Mouse (Mus musculus): ENCODE data around the gene Kbtbd6. TPM values are rescaled to one million over a fixed set of nuclear protein-coding genes. Genes with fewer than 3 reads are reported as not detected.
"Not testable (repeated sequence)": the region's sequence is repeated elsewhere in the genome, so short reads cannot be mapped to it uniquely, and the experiment has no call there.

The Kbtbd6 gene
- 1.8 and 2.3 TPM in 2 replicates for polyA plus RNA-seq (2015; fragmentation: Nextera tagmentation; extraction: Ambion mirVana)

DNA sequence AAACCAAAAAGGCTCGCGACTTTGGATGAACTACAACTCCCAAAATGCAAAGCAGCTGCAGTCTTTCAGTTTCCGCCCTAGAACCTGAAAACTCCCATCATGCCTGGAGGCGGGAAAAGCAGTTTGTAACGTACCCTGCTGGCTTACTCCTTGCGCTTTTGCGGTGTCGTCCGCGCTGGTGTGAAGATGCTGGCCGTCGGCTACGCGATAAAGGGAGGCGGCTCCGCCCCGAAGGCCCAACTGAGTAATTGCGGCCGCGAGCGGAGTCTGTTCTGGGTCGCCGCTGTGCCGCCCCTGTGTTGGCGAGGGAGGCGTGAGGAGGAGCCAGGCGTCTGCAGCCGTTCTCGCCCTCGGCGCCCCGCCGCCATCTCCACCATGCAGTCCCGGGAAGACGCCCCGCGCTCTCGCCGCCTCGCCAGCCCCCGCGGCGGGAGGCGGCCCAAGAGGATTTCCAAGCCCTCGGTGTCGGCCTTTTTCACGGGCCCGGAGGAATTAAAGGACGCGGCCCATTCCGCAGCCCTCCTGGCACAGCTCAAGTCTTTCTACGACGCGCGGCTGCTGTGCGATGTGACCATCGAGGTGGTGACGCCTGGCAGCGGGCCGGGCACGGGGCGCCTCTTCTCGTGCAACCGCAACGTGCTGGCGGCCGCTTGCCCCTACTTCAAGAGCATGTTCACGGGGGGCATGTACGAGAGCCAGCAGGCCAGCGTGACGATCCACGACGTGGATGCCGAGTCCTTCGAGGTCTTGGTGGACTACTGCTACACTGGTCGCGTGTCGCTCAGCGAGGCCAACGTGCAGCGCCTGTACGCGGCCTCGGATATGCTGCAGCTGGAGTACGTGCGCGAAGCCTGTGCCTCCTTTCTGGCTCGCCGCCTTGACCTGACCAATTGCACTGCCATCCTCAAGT lies at the start of gene Kbtbd6:
TSS of gene Kbtbd6 (plus strand) at position 155 of the 910 bp plus-strand sequence.
- not testable (repeated sequence) for H3K36me3 ChIP-seq

DNA sequence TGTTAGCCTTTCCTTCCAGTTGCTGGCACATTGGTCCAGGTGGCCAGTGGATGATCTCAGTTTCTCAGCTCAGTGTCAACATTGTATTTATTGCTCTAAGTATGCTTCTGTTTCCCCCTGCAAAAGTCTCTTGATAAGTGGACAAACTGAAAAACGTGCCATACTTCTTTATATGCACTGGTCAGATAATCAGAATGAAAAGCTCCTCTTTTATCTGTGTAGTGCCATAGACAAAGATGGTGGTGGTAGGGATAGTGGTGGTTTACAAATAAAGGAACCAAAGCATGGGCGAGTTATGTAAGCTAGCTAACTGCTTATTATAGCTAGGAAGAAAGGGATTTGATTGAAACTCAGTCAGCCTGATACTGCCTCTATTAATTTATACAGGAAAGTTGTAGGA lies 44.0 kb upstream of the Kbtbd6 start:
- Histone ChIP-seq H3K4me3 (replicated peaks) (no peak overlapping the region), H3K9ac (replicated peaks) (no peak overlapping the region), H3K27me3 (no peaks in the 10 kb centered on the region), H3K36me3 (peaks cover 24% of the 10 kb centered on the region), H3K9me3 (no peaks in the 10 kb centered on the region), H3K4me2 (replicated peaks) (no peak overlapping the region), H3K27ac (no peak overlapping the region), H3K4me1 (replicated peaks) (no peaks in the 10 kb centered on the region)
- no peak for ATAC-seq
- 85% methylated on average over 2 of the region's 2 CpGs for WGBS

More for the DNA sequence above, at the start of gene Kbtbd6:
- peak; percentile 93 for ATAC-seq
- peak within 1 kb of the TSS; percentile 53 for H3K4me3 ChIP-seq (replicated peaks)
- WGBS, result 23% methylated on average over 46 of the region's 89 CpGs
- not testable (repeated sequence) for H3K27ac ChIP-seq; H3K9me3 ChIP-seq; H3K27me3 ChIP-seq; H3K4me1 ChIP-seq (replicated peaks)
- peak within 1 kb of the TSS; percentile 73 for H3K4me2 ChIP-seq (replicated peaks)
- H3K9ac ChIP-seq (replicated peaks), result 0 out of 2 replicates have a peak within 1 kb of the TSS, but pooled peaks have one; percentile 46

DNA sequence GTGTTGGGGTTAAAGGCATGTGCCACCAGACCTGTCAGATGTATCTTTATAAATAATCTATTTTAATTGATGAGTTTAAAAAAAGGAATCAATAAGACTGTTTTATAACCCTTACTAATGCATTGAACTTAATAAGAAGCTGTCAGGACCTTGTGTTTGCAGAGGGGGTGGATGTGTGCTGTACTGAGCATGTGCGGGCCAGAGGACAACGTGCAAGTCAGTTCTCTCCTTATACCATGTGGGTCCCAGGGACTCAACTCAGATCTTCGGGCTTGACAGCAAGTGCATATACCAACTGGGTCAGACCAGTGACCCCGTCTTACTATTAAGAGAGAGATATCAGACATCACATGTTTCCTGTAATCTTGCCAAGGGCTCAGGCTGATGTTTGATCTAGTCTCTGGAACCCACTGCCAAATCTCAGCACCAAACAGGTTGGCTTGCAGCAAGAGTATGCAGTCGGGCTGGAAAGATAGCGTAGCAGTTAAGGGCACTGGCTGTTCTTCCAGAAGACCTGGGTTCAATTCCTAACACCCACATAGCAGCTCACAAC lies 42.3 kb upstream of the Kbtbd6 start:
- 94% methylated on average over 6 of the region's 6 CpGs for WGBS
- no peaks in the 10 kb centered on the region for H3K27me3 ChIP-seq
- H3K27ac ChIP-seq, result no peak overlapping the region
- no peaks in the 10 kb centered on the region for H3K4me1 ChIP-seq (replicated peaks)
- H3K4me3 ChIP-seq (replicated peaks), result no peak overlapping the region
- no peak for ATAC-seq
- no peaks in the 10 kb centered on the region for H3K9me3 ChIP-seq
- H3K4me2 ChIP-seq (replicated peaks), result no peak overlapping the region
- no peak overlapping the region for H3K9ac ChIP-seq (replicated peaks)
- H3K36me3 ChIP-seq, result peaks cover 28% of the 10 kb centered on the region

DNA sequence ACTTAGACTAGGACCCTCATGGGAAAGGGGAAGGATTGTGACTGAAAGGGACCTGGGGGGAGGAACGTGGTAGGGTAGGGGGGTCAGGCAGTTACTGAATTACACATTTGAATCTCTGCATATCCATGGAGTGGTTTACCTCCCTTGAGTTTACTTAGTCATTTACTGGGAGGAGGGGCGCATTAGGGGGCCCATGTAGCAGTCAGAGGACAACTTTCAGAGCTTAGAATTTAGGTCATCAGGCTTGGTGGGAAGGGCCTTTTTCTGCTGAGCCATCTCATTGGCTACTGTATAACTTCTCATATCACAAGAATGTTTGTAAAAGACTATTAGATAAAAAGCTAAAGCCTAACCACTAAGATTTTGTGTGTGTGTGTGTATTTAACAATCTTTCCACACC lies 41.0 kb upstream of the Kbtbd6 start:
- no peaks in the 10 kb centered on the region for H3K4me1 ChIP-seq (replicated peaks)
- WGBS, result 85% methylated on average over 2 of the region's 2 CpGs
- H3K9ac ChIP-seq (replicated peaks), result no peak overlapping the region
- no peak overlapping the region for H3K4me2 ChIP-seq (replicated peaks)
- H3K27me3 ChIP-seq, result no peaks in the 10 kb centered on the region
- no peak overlapping the region for H3K4me3 ChIP-seq (replicated peaks)
- H3K36me3 ChIP-seq, result peaks cover 30% of the 10 kb centered on the region
- ATAC-seq, result no peak
- no peaks in the 10 kb centered on the region for H3K9me3 ChIP-seq
- no peak overlapping the region for H3K27ac ChIP-seq

DNA sequence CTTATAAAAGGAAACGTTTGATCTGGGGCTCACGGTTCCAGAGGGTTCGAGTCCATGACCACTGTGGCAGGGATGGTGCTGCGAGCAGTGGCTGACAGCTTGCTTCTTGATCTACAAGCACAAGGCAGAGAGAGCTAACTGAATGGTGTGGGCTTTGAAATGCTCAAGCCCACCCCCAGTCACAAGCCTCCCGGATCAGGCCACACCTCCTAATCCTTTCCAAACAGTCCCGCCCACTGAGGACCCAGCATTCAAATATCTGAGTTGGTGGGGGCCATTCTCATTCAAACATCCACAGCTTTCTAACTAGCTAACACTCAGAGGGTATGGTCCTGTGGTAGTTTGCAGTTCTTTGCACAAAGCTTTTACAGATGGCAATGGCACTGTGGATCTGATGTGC lies 38.5 kb upstream of the Kbtbd6 start:
- Histone ChIP-seq H3K9ac (replicated peaks) (no peak overlapping the region), H3K4me1 (replicated peaks) (no peaks in the 10 kb centered on the region), H3K27ac (no peak overlapping the region), H3K9me3 (no peaks in the 10 kb centered on the region), H3K27me3 (no peaks in the 10 kb centered on the region), H3K4me3 (replicated peaks) (no peak overlapping the region), H3K4me2 (replicated peaks) (no peak overlapping the region), H3K36me3 (peaks cover 34% of the 10 kb centered on the region)
- WGBS, result 71% methylated on average over 6 of the region's 6 CpGs
- ATAC-seq, result no peak

DNA sequence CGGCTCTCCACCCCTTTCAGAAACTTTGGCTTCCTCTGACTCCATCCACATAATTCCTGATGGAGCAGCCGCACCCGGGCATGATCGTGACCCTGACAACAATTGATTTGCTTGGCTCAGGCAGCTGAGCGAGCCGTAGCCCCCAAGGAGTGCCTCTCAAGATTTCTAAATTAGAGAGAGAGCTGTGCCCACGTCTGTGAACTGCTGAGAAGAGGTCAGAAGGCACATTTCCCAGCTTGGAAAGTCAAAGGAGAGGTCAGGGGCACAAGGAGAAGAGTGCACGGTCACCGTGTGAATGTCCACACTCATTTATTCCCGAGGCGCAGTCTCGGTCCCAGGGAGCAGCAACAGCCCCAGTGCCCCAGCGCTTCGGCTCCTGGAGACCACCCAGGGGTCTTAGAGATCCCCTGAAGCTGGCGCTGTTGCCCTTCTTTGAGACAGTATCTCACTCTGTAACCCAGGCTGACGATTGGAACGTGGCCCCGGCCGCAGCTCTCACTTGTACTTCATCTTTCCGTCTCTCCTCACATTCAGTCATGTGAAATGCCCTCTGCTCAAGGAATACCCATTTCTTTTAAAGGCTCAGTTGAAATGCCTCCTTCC lies 31.5 kb upstream of the Kbtbd6 start:
- no peak overlapping the region for H3K4me2 ChIP-seq (replicated peaks)
- no peaks in the 10 kb centered on the region for H3K27me3 ChIP-seq
- H3K9ac ChIP-seq (replicated peaks), result no peak overlapping the region
- 49% methylated on average over 20 of the region's 20 CpGs for WGBS
- no peak overlapping the region for H3K4me3 ChIP-seq (replicated peaks)
- no peak for ATAC-seq
- H3K36me3 ChIP-seq, result peaks cover 15% of the 10 kb centered on the region; the same call in 1 of the 2 replicates
- no peak overlapping the region for H3K27ac ChIP-seq
- H3K9me3 ChIP-seq, result no peaks in the 10 kb centered on the region
- no peaks in the 10 kb centered on the region; the same call in 1 of the 2 replicates for H3K4me1 ChIP-seq (replicated peaks)

DNA sequence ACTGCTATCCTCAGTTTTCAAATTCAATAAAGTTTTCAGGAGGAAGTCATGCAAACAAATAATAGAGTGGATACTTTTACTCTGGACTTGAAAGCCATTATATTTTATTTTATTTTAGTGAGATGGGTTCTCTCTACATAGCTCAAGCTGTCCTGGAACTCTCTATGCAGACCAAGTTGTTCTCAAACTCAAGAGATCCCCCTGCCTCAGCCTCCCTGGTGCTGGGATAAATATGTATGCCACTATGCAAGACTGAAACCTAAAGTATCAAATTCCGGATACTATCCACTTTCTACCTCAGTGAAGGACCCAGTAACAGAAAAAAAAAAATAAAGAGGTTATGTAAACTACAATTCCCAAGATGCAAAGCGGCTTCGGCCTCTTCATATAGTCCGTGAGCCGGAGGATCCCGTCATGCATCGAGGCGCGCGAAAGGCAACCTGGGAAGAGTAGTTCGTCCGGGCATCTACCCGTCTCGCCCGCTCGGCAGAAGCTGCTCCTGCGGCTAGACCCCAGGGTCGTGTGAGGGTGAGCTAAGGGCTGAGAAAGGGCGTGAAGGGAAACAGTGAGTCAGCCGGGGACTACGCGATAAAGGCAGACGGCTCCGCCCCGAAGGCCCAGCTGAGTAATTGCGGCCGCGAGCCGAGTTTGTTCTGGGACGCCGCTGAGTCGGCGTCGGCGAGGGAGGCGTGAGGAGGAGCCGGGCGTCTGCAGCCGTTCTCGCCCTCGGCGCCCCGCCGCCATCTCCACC lies 25.5 kb upstream of the Kbtbd6 start, which contains the start of gene Kbtbd7:
TSS of gene Kbtbd7 (plus strand) at position 533 of the 751 bp plus-strand sequence.
- Histone ChIP-seq H3K4me1 (replicated peaks) (no peaks in the 10 kb centered on the region), H3K4me2 (replicated peaks) (peak within 1 kb of the TSS; percentile 55), H3K27me3 (no peaks in the 10 kb centered on the region), H3K9ac (replicated peaks) (peak within 1 kb of the TSS; percentile 72), H3K9me3 (peaks cover 11% of the 10 kb centered on the region; the same call in 1 of the 2 replicates), H3K27ac (peak within 1 kb of the TSS; percentile 83), H3K36me3 (peaks cover 9% of the 10 kb centered on the region), H3K4me3 (replicated peaks) (peak within 1 kb of the TSS; percentile 48)
- ATAC-seq, result peak; percentile 98
- under 1% methylated on average over 40 of the region's 44 CpGs for WGBS

DNA sequence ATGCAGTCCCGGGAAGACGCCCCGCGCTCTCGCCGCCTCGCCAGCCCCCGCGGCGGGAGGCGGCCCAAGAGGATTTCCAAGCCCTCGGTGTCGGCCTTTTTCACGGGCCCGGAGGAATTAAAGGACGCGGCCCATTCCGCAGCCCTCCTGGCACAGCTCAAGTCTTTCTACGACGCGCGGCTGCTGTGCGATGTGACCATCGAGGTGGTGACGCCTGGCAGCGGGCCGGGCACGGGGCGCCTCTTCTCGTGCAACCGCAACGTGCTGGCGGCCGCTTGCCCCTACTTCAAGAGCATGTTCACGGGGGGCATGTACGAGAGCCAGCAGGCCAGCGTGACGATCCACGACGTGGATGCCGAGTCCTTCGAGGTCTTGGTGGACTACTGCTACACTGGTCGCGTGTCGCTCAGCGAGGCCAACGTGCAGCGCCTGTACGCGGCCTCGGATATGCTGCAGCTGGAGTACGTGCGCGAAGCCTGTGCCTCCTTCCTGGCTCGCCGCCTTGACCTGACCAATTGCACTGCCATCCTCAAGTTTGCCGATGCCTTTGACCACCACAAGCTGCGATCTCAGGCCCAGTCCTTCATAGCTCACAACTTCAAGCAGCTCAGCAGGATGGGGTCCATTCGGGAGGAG lies 24.8 kb upstream of the Kbtbd6 start:
- Histone ChIP-seq H3K27ac (peak overlapping the region; percentile 83), H3K9me3 (peaks cover 11% of the 10 kb centered on the region; the same call in 1 of the 2 replicates), H3K36me3 (peaks cover 14% of the 10 kb centered on the region), H3K9ac (replicated peaks) (peak overlapping the region; percentile 72), H3K4me2 (replicated peaks) (peak overlapping the region; percentile 55), H3K4me3 (replicated peaks) (peak overlapping the region; percentile 48)
- H3K4me1 ChIP-seq (replicated peaks); H3K27me3 ChIP-seq: not testable (repeated sequence)
- peak; percentile 76 for ATAC-seq
- WGBS, result 33% methylated on average over 10 of the region's 59 CpGs

DNA sequence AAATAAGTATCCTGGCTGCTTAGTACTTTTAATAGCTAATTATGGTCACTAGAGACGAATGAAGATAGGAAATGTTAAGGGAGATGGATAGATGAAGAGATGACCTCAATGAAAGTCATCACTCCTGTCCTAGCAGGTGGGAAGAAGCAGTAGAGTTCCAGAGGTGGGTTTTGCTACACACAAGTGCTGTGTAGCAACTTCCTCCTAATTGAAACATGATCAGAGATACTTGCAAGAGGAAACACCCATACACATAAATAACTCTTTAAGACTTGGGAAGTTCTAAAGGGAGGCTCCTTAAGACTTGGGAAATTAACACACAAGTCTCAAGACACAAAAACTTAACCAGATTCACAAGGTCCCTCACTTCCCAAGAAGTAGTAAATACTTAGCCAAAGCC lies 17.6 kb upstream of the Kbtbd6 start:
- ATAC-seq, result no peak
- Histone ChIP-seq H3K4me2 (replicated peaks) (no peak overlapping the region), H3K4me3 (replicated peaks) (no peak overlapping the region), H3K9me3 (no peaks in the 10 kb centered on the region), H3K36me3 (peaks cover 4% of the 10 kb centered on the region; the same call in 1 of the 2 replicates), H3K4me1 (replicated peaks) (no peaks in the 10 kb centered on the region), H3K9ac (replicated peaks) (no peak overlapping the region), H3K27ac (no peak overlapping the region), H3K27me3 (no peaks in the 10 kb centered on the region)
- WGBS, result 94% methylated on average over 1 of the region's 1 CpGs

DNA sequence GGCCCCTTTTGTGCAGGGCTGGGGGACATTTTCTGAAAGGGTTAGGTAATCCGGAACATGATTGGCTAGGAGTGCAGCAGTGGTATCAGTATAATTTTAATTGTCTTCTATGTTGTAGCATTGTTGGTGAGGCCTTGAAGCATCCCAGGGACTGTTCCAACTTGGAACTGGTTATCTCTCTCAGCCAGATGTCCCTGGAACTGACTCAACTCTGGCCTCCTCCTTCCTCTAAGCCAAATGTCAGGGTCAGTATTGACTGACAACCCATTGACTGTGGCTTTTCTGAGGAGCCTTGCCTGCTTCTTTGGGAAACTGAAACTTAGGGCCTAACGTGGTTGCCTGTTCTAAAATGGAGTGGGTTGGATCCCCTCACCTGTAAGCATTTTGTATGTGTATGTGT lies 11.0 kb upstream of the Kbtbd6 start:
- WGBS, result 80% methylated on average over 2 of the region's 2 CpGs
- ATAC-seq, result no peak
- Histone ChIP-seq H3K4me3 (replicated peaks) (no peak overlapping the region), H3K9me3 (peaks cover 6% of the 10 kb centered on the region; the same call in 1 of the 2 replicates), H3K4me2 (replicated peaks) (no peak overlapping the region), H3K27ac (no peak overlapping the region), H3K27me3 (no peaks in the 10 kb centered on the region), H3K36me3 (no peaks in the 10 kb centered on the region), H3K9ac (replicated peaks) (no peak overlapping the region), H3K4me1 (replicated peaks) (peaks cover 15% of the 10 kb centered on the region)

DNA sequence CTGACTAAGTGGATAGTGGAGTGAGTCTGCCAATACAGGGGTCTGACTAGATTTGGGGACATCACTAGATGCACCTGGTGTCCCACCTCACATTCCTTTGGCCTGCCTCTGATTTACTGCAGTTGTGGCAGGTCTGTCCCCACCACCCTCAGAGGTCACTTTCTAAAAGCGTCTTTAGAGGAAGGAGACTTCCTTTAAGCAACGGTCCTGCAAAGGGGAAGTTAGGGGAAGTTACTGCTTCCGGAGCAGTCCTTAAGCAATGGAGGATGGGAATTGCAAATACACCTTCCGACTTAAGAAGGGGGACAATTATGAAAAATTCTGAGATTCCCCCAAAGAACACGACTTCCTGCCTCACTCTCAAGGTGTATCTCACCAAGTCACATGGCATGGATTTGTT lies 10.2 kb upstream of the Kbtbd6 start:
- no peak overlapping the region for H3K4me3 ChIP-seq (replicated peaks)
- 88% methylated on average over 5 of the region's 5 CpGs for WGBS
- H3K9me3 ChIP-seq, result peaks cover 6% of the 10 kb centered on the region; the same call in 1 of the 2 replicates
- H3K9ac ChIP-seq (replicated peaks), result no peak overlapping the region
- no peaks in the 10 kb centered on the region for H3K36me3 ChIP-seq
- H3K27me3 ChIP-seq, result no peaks in the 10 kb centered on the region
- H3K27ac ChIP-seq, result no peak overlapping the region
- H3K4me1 ChIP-seq (replicated peaks), result peaks cover 18% of the 10 kb centered on the region
- H3K4me2 ChIP-seq (replicated peaks), result no peak overlapping the region
- ATAC-seq, result no peak

Measured in midbrain, embryonic 13.5 days (tissue).